ENCODE assay signal across 13 mouse cellular contexts in the genomic region with DNA sequence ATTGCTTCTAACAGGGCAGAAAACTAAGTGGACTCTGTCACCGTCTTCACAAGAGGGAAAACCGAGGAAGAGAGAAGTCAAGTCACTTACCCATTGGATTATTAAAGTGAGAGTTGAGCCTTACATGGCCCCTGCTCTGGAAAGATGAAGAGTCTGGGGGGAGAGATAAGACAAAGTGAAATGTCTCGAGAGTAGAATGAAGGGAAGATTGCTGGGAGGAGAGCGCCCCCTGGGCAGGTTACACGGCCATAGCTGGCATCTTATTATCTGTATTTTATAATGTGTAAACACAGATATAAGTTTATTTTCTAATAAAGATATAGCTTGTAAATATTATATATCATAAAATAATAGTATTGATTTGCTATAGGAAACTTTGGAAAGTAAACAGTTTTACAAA. TPM values are rescaled to one million over a fixed set of nuclear protein-coding genes. Genes with fewer than 3 reads are reported as not detected.
DNase-seq lines count a peak whose midpoint lies in the region; ATAC-seq and TF ChIP-seq lines count a peak whose summit lies in the region.
"Had no signal": no experiment of that assay in that cellular context is flagged by ENCODE, and none has a peak within 500 bp of the region (broad histone marks: within the 10 kb centered on the region; RNA-seq: fewer than 3 reads in every experiment).

No protein-coding gene starts in this region.

- H3K4me2 ChIP-seq in kidney, postnatal 0 days (ENCODE audit: low read length) = no peak overlapping the region
- H3K4me2 ChIP-seq in liver, postnatal 0 days (ENCODE audit: low read depth, low read length) = no peak overlapping the region
- H3K4me2 ChIP-seq: neural tube, embryonic 12.5 days had no signal

- H3K4me3 ChIP-seq in kidney, postnatal 0 days (replicated peaks; ENCODE audit: low read depth, low read length) = no peak overlapping the region
- no peak overlapping the region for H3K4me3 ChIP-seq in ES-Bruce4 (ENCODE audit: low read depth, low read length)
- H3K4me3 ChIP-seq in liver, postnatal 0 days (ENCODE audit: low read depth, low read length) = no peak overlapping the region
- H3K4me3 ChIP-seq: neural tube, embryonic 12.5 days had no signal

- no peaks in the 10 kb centered on the region for H3K36me3 ChIP-seq in kidney, postnatal 0 days (ENCODE audit: insufficient read depth, low read length)
- H3K36me3 ChIP-seq in ES-Bruce4 (ENCODE audit: control insufficient read depth, insufficient read depth, low read length, poor library complexity, severe bottlenecking) = no peaks in the 10 kb centered on the region
- H3K36me3 ChIP-seq in liver, postnatal 0 days (replicated peaks; ENCODE audit: insufficient read depth, low read length) = no peaks in the 10 kb centered on the region
- H3K36me3 ChIP-seq: neural tube, embryonic 12.5 days had no signal

- ATAC-seq in kidney, postnatal 0 days (replicated peaks; ENCODE audit: low FRiP score, low read depth) = no peak
- peak; percentile 55; the same call in 1 of the 2 replicates for ATAC-seq in liver, postnatal 0 days
- ATAC-seq: forebrain, embryonic 14.5 days; Patski had no signal

- WGBS in kidney, postnatal 0 days = 51% methylated on average over 5 of the region's 5 CpGs
- 38% methylated on average over 5 of the region's 5 CpGs for WGBS in liver, postnatal 0 days (ENCODE audit: insufficient replicate concordance)

- TF ChIP-seq EP300 in ES-Bruce4 (IDR thresholded peaks at IDR 0.05; ENCODE audit: insufficient read depth, low read depth, low read length) = no peak
- no peak for TF ChIP-seq EP300 in liver, postnatal 0 days (IDR thresholded peaks at IDR 0.05; ENCODE audit: low read depth)

- no peaks in the 10 kb centered on the region for H3K27me3 ChIP-seq in kidney, postnatal 0 days (ENCODE audit: insufficient read depth, low read length)
- H3K27me3 ChIP-seq in ES-Bruce4 (ENCODE audit: control insufficient read depth, insufficient read depth, low read length, poor library complexity, severe bottlenecking) = no peaks in the 10 kb centered on the region
- no peaks in the 10 kb centered on the region for H3K27me3 ChIP-seq in liver, postnatal 0 days (ENCODE audit: insufficient read depth, low read length)
- H3K27me3 ChIP-seq: Patski had no signal

- H3K27ac ChIP-seq in kidney, postnatal 0 days = no peak overlapping the region
- H3K27ac ChIP-seq in ES-Bruce4 (ENCODE audit: insufficient read depth, low read length) = no peak overlapping the region
- no peak overlapping the region for H3K27ac ChIP-seq in liver, postnatal 0 days (ENCODE audit: low read depth)
- H3K27ac ChIP-seq: neural tube, embryonic 12.5 days had no signal

- no peak overlapping the region for H3K9ac ChIP-seq in kidney, postnatal 0 days (ENCODE audit: low read depth, low read length)
- H3K9ac ChIP-seq in ES-Bruce4 (ENCODE audit: low read depth, poor library complexity, severe bottlenecking) = no peak overlapping the region
- H3K9ac ChIP-seq in liver, postnatal 0 days (replicated peaks) = no peak overlapping the region
- H3K9ac ChIP-seq: neural tube, embryonic 12.5 days had no signal

- DNase-seq in kidney, postnatal 0 days (ENCODE audit: low spot score) = no peak
- DNase-seq in kidney, adult 9 months = no peak
- peak; percentile 57 for DNase-seq in c-Kit-positive CD71-positive TER-119-negative erythroid progenitor cells, embryonic 14.5 days (ENCODE audit: low read depth)
- peak; percentile 47 for DNase-seq in liver, postnatal 0 days
- no peak for DNase-seq in adrenal gland, adult 8-10 months
- no peak for DNase-seq in layer of hippocampus, adult 9-11 months
- DNase-seq: kidney, adult 8-10 months; lung, postnatal 4 days; right cerebral cortex, postnatal 14 days had no signal

- H3K4me1 ChIP-seq in kidney, postnatal 0 days (replicated peaks; ENCODE audit: insufficient read depth, low read length) = no peaks in the 10 kb centered on the region
- no peaks in the 10 kb centered on the region for H3K4me1 ChIP-seq in ES-Bruce4 (ENCODE audit: control insufficient read depth, insufficient read depth, low read length)
- 0 out of 2 replicates have a peak, but pooled peaks cover under 1% of the 10 kb centered on the region for H3K4me1 ChIP-seq in liver, postnatal 0 days (ENCODE audit: insufficient read depth)

- peak; percentile 33; the same call in 1 of the 2 replicates for TF ChIP-seq CTCF in kidney, postnatal 0 days (IDR thresholded peaks at IDR 0.05; ENCODE audit: low read depth)
- peak; percentile 59 for TF ChIP-seq CTCF in ES-Bruce4 (IDR thresholded peaks at IDR 0.05; ENCODE audit: low read depth, low read length)
- peak; percentile 56 for TF ChIP-seq CTCF in liver, postnatal 0 days (IDR thresholded peaks at IDR 0.05; ENCODE audit: low read depth)

- no peak for TF ChIP-seq POLR2A in ES-Bruce4 (IDR thresholded peaks at IDR 0.05; ENCODE audit: insufficient read depth, low read length)

- no peaks in the 10 kb centered on the region for H3K9me3 ChIP-seq in kidney, postnatal 0 days (replicated peaks; ENCODE audit: low read length)
- no peaks in the 10 kb centered on the region for H3K9me3 ChIP-seq in ES-Bruce4 (replicated peaks; ENCODE audit: control insufficient read depth, insufficient read depth, low read length, poor library complexity, severe bottlenecking)
- H3K9me3 ChIP-seq in liver, postnatal 0 days (ENCODE audit: low read length) = no peaks in the 10 kb centered on the region
- H3K9me3 ChIP-seq: neural tube, embryonic 12.5 days had no signal

RNA-seq across cellular contexts. Expression of gene Jph2, which starts 47.4 kb away (rescaled TPM):
- polyA plus RNA-seq in kidney, postnatal 0 days (2015; fragmentation: Nextera tagmentation; extraction: Ambion mirVana) = 3.4 and 3.5 TPM in 2 replicates
- polyA plus RNA-seq in ES-Bruce4 (2011; ENCODE audit: insufficient read depth, insufficient read length, low read depth, missing spikeins) = 5.8 and 6.6 TPM in 2 replicates
- polyA plus RNA-seq in liver, postnatal 0 days (2015; fragmentation: Nextera tagmentation; extraction: Ambion mirVana) = 0.11 and 0.19 TPM in 2 replicates
- total RNA-seq in adrenal gland, adult 8-10 months (2022) = 1 to 10 TPM; 3.7 to 7.1 (median 5.7) TPM

Comparison
In these comparisons a context has a peak if more than half of its experiments do, and no peak if none do; other contexts are left out.
1. DNase-seq: peak in c-Kit-positive CD71-positive TER-119-negative erythroid progenitor cells, embryonic 14.5 days (single experiment) and liver, postnatal 0 days (single experiment); none in kidney, postnatal 0 days (single experiment), kidney, adult 9 months (single experiment), adrenal gland, adult 8-10 months (single experiment) and layer of hippocampus, adult 9-11 months (single experiment).
2. Peak in every context shown above with its lines, with median percentiles within 50 percentile points of each other: CTCF ChIP-seq.